Mouse (Mus musculus) liver, embryonic 14.5 days (tissue): ENCODE measurements at regions not wholly inside any gene's neighbourhood (a gene's known extent, or its start where the extent isn't known, plus 50 kb on each side); places are given as distances from the start of the nearest gene placed in this dataset.

ENCODE experiments used
- CTCF ChIP-seq: IDR thresholded peaks from 2 replicates; pipeline ENCODE4 v1.5.1; 2016; ENCODE audit warnings: antibody characterized with exemption, low read depth, control low read depth
- EP300 ChIP-seq: IDR thresholded peaks from 2 replicates; pipeline ENCODE4 v1.6.1; 2016; ENCODE audit warnings: antibody characterized with exemption, low read depth

DNA sequence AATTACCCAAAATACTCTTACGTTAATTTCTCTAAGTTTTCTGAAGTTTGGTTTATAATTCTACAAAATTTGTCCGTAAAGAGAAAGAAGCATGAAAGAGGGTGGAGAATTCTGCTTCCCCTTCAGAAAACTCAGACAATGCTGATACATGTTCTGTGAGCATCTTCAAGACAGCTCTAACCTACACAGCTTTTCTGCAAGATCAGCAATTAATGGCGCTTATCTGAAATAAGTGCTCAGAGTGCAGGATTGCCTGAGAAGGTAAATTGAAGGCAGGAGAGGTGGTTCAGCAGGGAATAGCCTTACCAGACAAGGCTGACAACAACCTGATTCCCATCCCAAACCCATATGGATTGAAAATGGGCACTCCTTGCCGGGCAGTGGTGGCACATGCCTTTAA, 122.5 kb upstream of the Mon1b start:
- no peak for TF ChIP-seq CTCF
- no peak for TF ChIP-seq EP300
